Mouse (Mus musculus) erythroid progenitor cell, adult 5-6 weeks (primary cell): ENCODE data around the gene Map4k5. TPM values are rescaled to one million over a fixed set of nuclear protein-coding genes. Genes with fewer than 3 reads are reported as not detected.

Experiments
- ATAC-seq: replicated peaks from 2 replicates; pipeline ENCODE4 v1.8.0; 2016; ENCODE audit warnings: moderate number of reproducible peaks, mild to moderate bottlenecking, moderate TSS enrichment, inconsistent platforms; ENCODE audit not compliant: poor library complexity, low FRiP score, severe bottlenecking
- total RNA-seq, 2 experiments: library from RNA; stranded (forward) in 1 of 2; stranded (reverse) in 1 of 2; fragments of 150-400 nt in 1 of 2; fragments of 186-747, 209-891 nt in 1 of 2; gene quantifications; 2 replicates each; pipeline versions ENCODE4 v1.2.3 to v1.2.4; 2015 to 2017; ENCODE audit warnings: low replicate concordance in 2 of 2

Gene Map4k5
- total RNA-seq, 2 experiments from 2014 or later = 224 to 300 TPM

- no peak for ATAC-seq
These were observed 96.7 kb downstream of the Map4k5 start for GRCm38 (mm10) chr12:69796311-69796710.

DNA sequence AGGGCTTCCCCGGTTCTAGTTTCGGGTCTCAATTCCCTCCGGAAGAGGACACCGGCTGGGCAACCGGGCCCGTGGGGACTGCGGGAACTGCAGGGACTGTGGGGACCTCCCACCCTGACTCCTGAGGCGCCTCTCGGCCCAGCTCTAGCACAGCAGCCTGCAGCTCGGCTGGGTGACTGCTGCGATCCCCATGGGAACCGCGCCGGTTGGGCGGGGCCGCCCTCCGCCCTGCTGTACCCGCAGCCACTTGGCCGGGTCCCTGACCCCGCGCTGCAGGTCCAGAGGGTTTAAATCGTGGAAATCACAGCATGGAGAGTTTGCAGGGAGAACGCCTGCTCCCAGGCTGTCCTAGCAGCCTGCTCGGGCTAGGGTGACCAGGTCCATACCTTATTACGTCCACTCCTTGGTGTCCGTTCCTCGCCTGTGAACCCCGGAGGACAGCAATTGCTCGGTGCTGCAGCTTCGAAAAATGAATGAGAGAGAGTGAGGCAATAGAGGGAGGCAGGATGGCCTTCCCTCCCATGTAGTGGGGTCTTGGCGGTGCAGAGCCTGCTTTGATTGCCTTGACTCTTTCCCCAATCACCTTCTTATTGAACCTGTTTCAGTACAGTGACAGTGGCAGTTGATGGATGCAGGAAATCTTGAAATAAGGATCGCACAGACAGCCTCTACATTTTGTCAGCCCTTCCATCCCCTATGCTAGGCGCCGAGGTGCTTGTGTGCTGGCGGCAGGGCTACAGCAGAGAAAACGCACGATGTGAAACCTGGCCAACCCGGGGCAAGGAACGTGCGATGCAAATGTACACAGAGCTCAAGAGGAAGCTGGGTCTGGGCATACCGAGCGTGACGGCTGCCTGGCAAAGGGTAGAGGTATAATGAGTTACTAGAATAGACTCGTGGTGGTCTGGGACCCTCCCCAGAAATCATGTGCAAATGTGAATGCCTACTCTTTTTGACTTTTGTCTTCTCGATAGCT lies 102.2 kb downstream of the Map4k5 start, which contains the start of gene Cdkl1:
Cdkl1 (minus strand) TSS at position 738 of the 976 bp plus-strand sequence.
- peak; percentile 95 for ATAC-seq

- ATAC-seq = peak; percentile 37
These were observed 103.1 kb downstream of the Map4k5 start for GRCm38 (mm10) chr12:69789766-69790529.

DNA sequence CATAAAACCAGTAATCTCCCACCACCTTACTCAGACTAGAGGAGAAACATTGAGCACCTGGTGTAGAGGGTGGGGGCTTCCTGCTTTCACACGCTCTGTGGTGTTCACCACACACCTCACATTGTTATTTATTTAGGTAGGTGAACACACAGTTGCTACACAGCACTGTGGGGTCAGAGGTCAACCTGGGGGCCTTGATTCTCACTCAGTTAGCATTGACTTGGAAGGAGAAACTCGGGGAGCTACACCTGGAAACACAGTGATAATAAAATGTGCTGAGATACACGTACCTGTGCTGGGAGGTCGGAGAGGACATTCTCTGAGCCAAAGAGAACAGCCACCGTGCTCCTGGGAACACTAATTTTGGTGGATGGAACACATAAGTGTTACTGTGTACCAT lies 104.6 kb downstream of the Map4k5 start:
- ATAC-seq = no peak

GRCm38 (mm10) chr12:69785471-69785870 lies 107.5 kb downstream of the Map4k5 start:
- ATAC-seq = no peak

- ATAC-seq = peak; percentile 92
These were observed 109.6 kb downstream of the Map4k5 start for GRCm38 (mm10) chr12:69783247-69784025.

DNA sequence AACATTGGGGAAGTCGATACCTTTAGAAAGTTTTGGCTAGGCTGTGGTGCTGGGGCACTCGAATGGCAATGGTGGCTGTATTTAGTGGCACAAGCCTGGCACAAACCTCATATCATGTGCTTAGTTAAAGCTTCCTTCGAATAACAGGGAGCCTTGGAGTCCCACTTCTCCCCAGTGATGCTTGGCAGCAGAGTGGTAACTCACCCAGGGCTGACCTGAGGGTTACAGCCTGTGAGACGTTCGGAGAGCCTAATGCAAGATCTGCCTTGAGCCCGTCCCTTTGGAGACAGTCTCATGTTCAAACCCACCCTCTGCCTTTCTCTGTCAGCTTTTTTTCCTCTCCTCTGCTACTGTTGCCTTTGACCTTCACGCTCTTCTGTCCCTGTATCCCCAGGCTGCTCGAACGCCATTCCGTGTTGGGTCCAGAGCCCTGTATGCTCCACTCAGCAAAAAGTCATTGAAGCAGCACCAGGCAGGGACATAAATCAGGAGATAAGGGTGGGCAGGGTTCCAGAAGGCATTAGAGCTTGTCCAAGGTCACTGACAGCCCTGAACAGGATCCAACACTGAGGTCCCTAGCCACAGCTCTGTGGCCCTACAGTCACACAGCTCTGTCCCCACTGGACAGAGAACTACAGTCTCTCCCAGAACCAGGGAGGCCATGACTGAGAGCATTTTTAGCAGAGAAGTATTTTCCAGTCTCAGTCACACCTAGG lies 110.9 kb downstream of the Map4k5 start:
- peak; percentile 57 for ATAC-seq

- no peak for ATAC-seq
These were observed 111.5 kb downstream of the Map4k5 start for GRCm38 (mm10) chr12:69781480-69781879.

DNA sequence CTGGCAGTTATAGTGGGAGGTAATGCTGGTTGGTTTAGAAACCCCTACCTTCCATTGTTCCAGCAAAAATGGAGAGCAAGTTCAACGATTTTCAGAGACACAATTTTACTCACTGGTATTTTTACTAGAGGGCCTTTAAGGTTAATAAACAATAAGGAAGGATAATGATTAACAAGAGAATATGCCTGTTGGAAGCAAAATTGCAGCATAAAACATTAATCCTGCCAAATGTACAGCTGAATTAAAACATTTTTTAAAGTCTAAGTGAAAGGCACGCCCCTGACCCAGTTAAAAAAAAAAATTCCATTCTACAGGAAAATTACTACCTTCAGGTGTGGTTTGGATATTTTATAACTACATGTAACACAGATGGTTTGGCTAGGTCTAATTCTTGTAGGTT lies 115.0 kb downstream of the Map4k5 start:
- ATAC-seq = no peak

- ATAC-seq = no peak
These were observed 115.7 kb downstream of the Map4k5 start for GRCm38 (mm10) chr12:69777341-69777730.

GRCm38 (mm10) chr12:69776607-69777340 lies 116.2 kb downstream of the Map4k5 start:
- ATAC-seq = peak; percentile 82

DNA sequence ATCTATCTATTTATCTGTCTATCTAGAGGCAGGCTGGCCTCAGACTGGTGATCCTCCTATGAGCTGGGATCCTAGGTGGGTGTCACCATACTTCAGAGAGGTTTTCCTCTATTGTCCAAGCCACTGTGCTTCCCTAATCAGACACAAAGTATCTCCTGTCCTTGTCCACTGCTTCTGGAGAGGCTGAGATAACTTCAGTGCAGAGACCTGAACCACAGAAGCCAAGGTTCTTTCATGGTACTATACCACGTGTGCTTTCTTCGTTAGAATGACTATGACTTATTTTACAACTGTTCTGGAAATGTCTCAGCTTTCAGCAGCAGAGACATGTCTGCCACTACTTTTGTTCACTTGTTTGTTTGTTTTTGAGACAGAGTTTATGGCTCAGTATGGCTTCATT lies 124.2 kb downstream of the Map4k5 start:
- 0 out of 2 replicates have a peak, but pooled peaks have one; percentile 16 for ATAC-seq

DNA sequence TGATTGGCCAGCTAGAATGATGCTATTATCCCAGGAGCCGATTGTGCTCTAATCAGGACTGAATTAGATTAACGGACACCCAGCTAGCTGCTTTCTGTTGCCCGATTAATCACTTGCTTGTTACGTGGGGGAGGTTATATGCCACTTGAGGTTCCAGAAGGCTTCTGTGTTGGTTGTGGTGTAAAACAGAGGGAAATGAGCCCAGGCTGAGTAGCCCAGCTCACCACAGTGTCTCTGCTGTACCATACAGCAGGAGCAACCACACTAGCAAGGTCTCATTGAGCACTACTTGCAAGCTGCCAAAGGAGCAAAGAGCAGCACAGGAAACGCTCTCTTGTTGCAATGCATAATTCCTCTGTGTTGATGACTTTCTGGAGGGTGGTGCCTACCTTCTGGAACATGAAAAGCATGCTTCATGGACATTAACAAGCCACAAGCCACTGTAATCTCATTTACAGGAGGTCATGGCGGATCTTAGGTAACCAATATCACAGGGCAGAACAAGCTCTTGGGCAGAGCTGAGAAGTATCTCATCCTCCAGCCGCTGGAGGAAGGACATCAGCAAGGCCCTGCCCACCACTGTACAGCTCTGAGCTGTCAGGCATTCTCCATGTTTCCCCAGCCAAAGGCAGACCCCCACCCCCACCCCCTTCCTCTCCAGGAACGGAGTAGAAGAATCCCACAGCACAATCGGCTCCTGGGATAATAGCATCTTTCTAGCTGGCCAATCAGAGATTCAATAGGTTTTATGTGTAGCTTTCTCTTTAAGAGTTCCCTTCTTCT lies 125.3 kb downstream of the Map4k5 start:
- no peak for ATAC-seq

GRCm38 (mm10) chr12:69766185-69766904 lies 126.7 kb downstream of the Map4k5 start:
- no peak; the same call in 1 of the 2 replicates for ATAC-seq

- ATAC-seq = no peak
These were observed 127.5 kb downstream of the Map4k5 start for GRCm38 (mm10) chr12:69765543-69765942.

GRCm38 (mm10) chr12:69761603-69762002 lies 131.4 kb downstream of the Map4k5 start:
- ATAC-seq = no peak

DNA sequence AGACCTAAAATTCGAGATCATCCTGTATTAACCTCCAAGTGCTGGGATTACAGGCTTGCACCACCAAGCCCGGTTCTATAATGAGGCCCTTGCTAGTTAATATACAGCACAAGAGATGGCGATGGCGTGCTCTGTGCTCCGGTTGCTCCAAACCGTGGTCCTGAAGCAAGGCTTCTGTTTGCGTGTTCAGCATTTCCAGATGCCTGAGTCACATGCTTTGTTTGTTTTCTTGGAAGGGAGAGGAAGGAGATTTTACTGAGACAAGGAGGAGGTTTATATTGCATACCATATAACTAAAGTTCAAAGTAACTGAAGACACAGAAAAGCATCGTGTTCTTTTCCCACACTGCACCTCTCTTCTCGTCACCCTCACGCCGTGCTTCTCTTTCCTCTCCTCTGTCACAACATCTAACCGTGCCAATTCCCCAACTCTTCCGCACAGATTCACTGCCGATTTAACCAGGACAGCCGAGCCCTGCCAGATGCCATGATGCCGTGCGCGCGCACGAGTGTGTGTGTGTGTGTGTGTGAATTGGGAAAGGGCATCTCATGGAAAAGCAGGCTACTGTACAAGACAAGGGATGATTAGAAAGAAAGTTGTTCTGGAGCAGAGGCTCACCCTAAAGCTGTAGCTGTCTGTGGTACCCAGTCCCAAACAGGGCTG lies 132.1 kb downstream of the Map4k5 start:
- no peak for ATAC-seq
